Mouse (Mus musculus): ENCODE measurements at regions not wholly inside any gene's neighbourhood (a gene's known extent, or its start where the extent isn't known, plus 50 kb on each side); places are given as distances from the start of the nearest gene placed in this dataset.
A peak's percentile ranks its signal among the peaks of the same experiment; 100 is the strongest.

DNA sequence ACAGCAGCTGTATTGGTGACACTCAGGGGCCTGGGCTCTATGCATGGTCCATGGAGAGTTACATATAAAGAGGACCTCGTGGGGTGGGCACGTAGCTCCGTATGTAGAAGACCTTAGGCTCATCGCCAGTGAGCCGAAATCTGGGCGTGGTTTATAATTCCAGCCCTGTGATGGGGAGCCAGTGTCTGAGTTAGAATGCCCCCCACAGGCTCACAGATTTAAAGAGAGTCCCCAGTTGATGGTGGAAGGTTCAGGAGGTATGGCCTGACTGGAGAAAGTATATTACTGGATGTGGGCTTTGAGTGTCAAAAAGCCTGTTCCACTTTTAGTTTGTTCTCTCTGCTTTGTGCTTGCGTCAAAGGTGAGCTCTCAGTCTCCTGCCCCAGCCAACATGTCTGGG, 54.8 kb downstream of the 1700122O11Rik start:
- 83% methylated on average over 7 of the region's 7 CpGs for WGBS
- Histone ChIP-seq H3K4me2 (no peak overlapping the region), H3K9ac (ENCODE audit: low read depth, low read length) (no peak overlapping the region), H3K27me3 (replicated peaks; ENCODE audit: control insufficient read depth, insufficient read depth, low read length) (no peaks in the 10 kb centered on the region; the same call in 1 of the 2 replicates), H3K9me3 (ENCODE audit: control insufficient read depth, low read length) (no peaks in the 10 kb centered on the region), H3K4me3 (ENCODE audit: low read depth, low read length) (no peak overlapping the region), H3K36me3 (ENCODE audit: control insufficient read depth, insufficient read depth, low read length) (no peaks in the 10 kb centered on the region), H3K4me1 (replicated peaks; ENCODE audit: control insufficient read depth, insufficient read depth, low read length) (peaks cover 23% of the 10 kb centered on the region), H3K27ac (ENCODE audit: low read depth, low read length) (no peak overlapping the region)
- DNase-seq (ENCODE audit: low spot score) (no peak), ATAC-seq (replicated peaks; ENCODE audit: low FRiP score) (no peak)

DNA sequence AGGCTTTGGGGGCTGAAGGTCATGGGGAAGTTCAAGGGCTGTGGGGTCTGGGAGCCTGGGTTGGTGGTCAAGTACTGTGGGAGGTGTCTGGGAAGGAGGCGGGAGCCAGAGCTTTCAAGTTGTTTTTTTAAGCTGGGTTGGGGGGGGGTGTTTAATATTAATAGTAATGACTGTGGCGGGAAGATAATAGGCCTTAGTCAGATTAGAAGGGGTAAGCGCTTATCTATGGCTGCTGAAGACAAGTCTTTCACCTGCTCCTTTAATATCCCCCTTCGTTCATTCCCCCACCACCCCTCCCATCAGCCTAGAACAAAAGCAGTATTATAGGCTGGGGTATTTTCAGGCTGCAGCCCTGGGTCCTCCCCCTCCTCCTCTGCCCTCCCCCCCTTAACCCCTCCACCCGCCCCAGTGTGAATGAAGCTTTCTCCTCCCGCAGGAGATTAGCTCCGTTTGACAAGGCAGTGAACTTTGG, 56.5 kb downstream of the 1700122O11Rik start:
- H3K36me3 ChIP-seq (ENCODE audit: control insufficient read depth, insufficient read depth, low read length), result no peaks in the 10 kb centered on the region
- peak; percentile 83 for ATAC-seq (replicated peaks; ENCODE audit: low FRiP score)
- peak overlapping the region; percentile 34 for H3K4me2 ChIP-seq
- H3K27ac ChIP-seq (ENCODE audit: low read depth, low read length), result peak overlapping the region; percentile 9; the same call in 1 of the 2 replicates
- 18% methylated on average over 7 of the region's 7 CpGs for WGBS
- no peak for DNase-seq (ENCODE audit: low spot score)
- peak overlapping the region; percentile 41; the same call in 1 of the 2 replicates for H3K9ac ChIP-seq (ENCODE audit: low read depth, low read length)
- no peaks in the 10 kb centered on the region for H3K9me3 ChIP-seq (ENCODE audit: control insufficient read depth, low read length)
- peaks cover 15% of the 10 kb centered on the region for H3K4me1 ChIP-seq (replicated peaks; ENCODE audit: control insufficient read depth, insufficient read depth, low read length)
- no peak overlapping the region for H3K4me3 ChIP-seq (ENCODE audit: low read depth, low read length)
- H3K27me3 ChIP-seq (replicated peaks; ENCODE audit: control insufficient read depth, insufficient read depth, low read length), result no peaks in the 10 kb centered on the region; the same call in 1 of the 2 replicates

DNA sequence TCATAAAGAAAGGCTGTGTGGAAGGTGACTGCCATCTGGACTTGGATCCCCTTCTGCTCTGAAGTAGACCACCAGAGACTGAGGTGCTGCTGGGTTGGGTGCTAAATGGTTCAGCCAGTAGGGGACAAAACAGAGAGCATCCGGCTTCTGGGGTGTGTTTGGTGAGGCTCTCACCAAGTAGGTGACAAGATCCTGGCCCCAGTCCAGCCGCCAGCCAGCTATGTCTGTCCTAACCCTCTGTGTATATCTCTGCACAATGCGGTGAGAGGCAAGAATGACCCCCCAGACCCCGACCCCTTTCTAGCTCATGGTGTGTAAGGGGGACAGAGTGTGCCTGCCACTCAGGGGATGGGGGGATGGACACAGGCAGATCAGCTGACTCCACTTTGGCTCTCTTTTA, 54.8 kb upstream of the Foxp4 start:
- no peak overlapping the region for H3K9ac ChIP-seq (ENCODE audit: low read depth, low read length)
- H3K9me3 ChIP-seq (ENCODE audit: control insufficient read depth, low read length), result no peaks in the 10 kb centered on the region
- no peak overlapping the region for H3K4me2 ChIP-seq
- peaks cover 26% of the 10 kb centered on the region for H3K4me1 ChIP-seq (replicated peaks; ENCODE audit: control insufficient read depth, insufficient read depth, low read length)
- no peaks in the 10 kb centered on the region for H3K36me3 ChIP-seq (ENCODE audit: control insufficient read depth, insufficient read depth, low read length)
- WGBS, result 59% methylated on average over 4 of the region's 4 CpGs
- ATAC-seq (replicated peaks; ENCODE audit: low FRiP score) (no peak), DNase-seq (ENCODE audit: low spot score) (no peak)
- peaks cover 22% of the 10 kb centered on the region for H3K27me3 ChIP-seq (replicated peaks; ENCODE audit: control insufficient read depth, insufficient read depth, low read length)
- H3K27ac ChIP-seq (ENCODE audit: low read depth, low read length), result no peak overlapping the region
- no peak overlapping the region for H3K4me3 ChIP-seq (ENCODE audit: low read depth, low read length)

DNA sequence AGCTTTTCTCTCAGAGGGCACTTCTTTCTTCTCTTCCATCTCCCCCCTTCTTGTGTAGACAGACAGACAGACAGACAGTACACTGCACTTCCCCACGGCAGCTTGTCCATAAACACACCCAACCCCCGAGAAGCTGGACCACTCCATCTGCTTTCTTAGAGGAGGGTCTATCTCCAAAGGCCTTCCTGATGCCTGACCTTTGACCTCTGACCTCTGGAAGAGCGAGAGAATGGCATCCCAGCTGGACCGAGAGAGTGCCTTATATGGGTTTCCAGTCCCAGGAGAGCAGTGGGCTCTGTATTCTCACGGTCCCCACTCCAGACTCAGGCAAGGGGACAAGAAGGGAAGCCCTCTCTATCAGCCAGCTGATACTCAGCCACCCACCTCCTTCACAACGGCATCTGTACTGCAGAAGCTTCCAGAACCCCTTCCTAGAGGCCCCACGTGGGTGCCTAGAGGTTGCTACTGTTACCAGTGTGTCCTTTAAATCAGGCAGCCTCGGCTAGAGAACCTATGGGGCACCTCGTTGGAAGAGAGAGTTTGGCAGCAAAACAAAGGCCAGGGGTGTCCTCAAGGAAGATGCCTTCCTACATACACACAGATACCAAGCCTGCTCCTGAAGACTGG, 54.1 kb upstream of the Foxp4 start:
- H3K4me2 ChIP-seq, result no peak overlapping the region
- DNase-seq (ENCODE audit: low spot score), result no peak
- no peaks in the 10 kb centered on the region for H3K9me3 ChIP-seq (ENCODE audit: control insufficient read depth, low read length)
- no peak overlapping the region for H3K9ac ChIP-seq (ENCODE audit: low read depth, low read length)
- H3K4me3 ChIP-seq (ENCODE audit: low read depth, low read length), result no peak overlapping the region
- H3K27ac ChIP-seq (ENCODE audit: low read depth, low read length), result no peak overlapping the region
- H3K36me3 ChIP-seq (ENCODE audit: control insufficient read depth, insufficient read depth, low read length), result no peaks in the 10 kb centered on the region
- H3K27me3 ChIP-seq (replicated peaks; ENCODE audit: control insufficient read depth, insufficient read depth, low read length), result peaks cover 27% of the 10 kb centered on the region
- peaks cover 30% of the 10 kb centered on the region for H3K4me1 ChIP-seq (replicated peaks; ENCODE audit: control insufficient read depth, insufficient read depth, low read length)
- ATAC-seq (replicated peaks; ENCODE audit: low FRiP score), result no peak
- WGBS, result 32% methylated on average over 9 of the region's 9 CpGs

DNA sequence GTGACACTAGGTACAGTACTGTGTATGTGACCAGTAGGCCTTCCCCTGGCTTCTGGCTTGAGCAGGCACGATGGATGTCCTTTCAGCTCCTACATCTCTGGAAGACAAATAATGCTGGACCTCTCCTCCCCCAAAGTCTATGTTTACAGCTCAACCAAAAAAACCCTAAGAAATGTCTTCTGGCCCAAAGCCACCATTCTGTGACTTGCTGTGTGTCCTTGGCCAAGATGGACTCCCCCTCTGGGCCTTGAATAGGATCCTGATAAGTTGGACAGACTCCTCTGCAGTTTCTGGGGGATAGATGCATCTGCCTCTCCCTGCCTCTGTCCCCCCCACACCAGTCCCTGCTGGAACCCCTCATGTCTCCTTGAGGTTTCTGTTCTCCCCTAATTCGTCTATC, 53.6 kb upstream of the Foxp4 start:
- H3K36me3 ChIP-seq (ENCODE audit: control insufficient read depth, insufficient read depth, low read length), result no peaks in the 10 kb centered on the region
- H3K4me3 ChIP-seq (ENCODE audit: low read depth, low read length), result no peak overlapping the region
- ATAC-seq (replicated peaks; ENCODE audit: low FRiP score) (no peak), DNase-seq (ENCODE audit: low spot score) (no peak)
- no peak overlapping the region for H3K27ac ChIP-seq (ENCODE audit: low read depth, low read length)
- H3K4me1 ChIP-seq (replicated peaks; ENCODE audit: control insufficient read depth, insufficient read depth, low read length), result peaks cover 34% of the 10 kb centered on the region
- no peaks in the 10 kb centered on the region for H3K9me3 ChIP-seq (ENCODE audit: control insufficient read depth, low read length)
- peaks cover 32% of the 10 kb centered on the region for H3K27me3 ChIP-seq (replicated peaks; ENCODE audit: control insufficient read depth, insufficient read depth, low read length)
- no peak overlapping the region for H3K9ac ChIP-seq (ENCODE audit: low read depth, low read length)
- H3K4me2 ChIP-seq, result no peak overlapping the region
- 71% methylated on average over 2 of the region's 2 CpGs for WGBS

DNA sequence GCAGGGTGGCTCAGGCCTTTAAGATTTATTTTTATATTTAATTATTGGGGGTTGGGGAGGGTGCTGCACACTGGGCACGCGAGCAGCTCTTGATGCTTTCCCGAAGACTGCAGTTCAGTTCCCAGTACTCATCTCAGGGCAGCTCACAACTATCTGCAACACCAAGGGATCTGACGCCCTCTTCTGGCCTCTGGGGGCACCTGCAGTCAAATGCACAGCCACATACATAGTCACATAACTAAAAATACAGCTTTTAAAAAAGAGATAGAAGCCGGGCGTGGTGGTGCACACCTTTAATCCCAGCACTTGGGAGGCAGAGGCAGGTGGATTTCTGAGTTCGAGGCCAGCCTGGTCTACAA, 52.5 kb upstream of the Foxp4 start:
- Histone ChIP-seq H3K9me3 (ENCODE audit: control insufficient read depth, low read length) (0 out of 2 replicates have a peak, but pooled peaks cover 2% of the 10 kb centered on the region), H3K4me1 (replicated peaks; ENCODE audit: control insufficient read depth, insufficient read depth, low read length) (peaks cover 34% of the 10 kb centered on the region), H3K4me2 (no peak overlapping the region), H3K27me3 (replicated peaks; ENCODE audit: control insufficient read depth, insufficient read depth, low read length) (peaks cover 32% of the 10 kb centered on the region), H3K4me3 (ENCODE audit: low read depth, low read length) (no peak overlapping the region), H3K27ac (ENCODE audit: low read depth, low read length) (no peak overlapping the region), H3K9ac (ENCODE audit: low read depth, low read length) (no peak overlapping the region), H3K36me3 (ENCODE audit: control insufficient read depth, insufficient read depth, low read length) (no peaks in the 10 kb centered on the region)
- 87% methylated on average over 7 of the region's 7 CpGs for WGBS
- DNase-seq (ENCODE audit: low spot score) (no peak), ATAC-seq (replicated peaks; ENCODE audit: low FRiP score) (no peak)

DNA sequence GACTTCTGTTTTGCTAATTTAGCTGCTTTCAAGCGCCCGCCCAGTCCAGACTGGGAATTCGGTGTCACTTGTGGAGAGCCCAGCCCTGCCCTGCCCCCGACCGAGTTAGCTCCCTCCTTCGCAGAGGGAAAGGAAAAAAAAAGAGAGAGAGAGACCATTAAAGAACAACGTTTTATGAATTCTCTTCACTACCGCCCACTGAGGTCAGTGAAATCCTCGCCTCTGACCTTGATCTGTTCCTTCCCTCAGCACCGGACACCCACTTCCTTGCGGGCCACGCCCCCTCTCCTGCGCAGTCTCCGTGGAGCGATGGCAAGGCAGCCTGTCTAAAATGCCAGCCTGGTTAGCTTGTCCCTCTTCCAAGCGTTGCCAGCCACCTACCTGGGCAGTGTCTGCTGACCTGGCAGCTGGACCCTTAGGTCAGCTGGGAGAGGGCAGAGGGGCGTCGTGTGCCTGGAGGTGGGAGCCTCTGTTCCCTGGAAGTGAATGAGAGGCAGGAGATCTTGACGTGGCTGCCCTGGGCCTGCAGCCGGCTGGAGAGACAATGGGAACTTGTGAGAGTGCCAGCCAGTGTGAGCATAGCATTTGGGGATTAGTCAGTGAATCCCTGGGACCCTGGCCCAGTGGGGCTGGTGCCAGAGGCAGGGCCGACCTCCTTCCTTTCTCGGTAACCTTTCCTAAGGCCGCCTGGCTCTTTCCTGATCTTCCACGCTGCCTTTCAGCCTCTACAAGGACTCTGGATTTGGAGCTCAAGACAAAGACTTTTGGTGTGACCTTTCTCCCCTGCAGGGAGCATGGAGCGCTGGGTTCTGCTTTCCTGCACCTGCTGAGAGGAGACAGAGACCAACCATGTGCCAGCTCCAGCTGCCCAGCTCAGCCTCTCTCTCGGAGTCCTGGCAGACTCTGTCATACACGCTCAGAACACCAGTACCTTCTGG, 51.9 kb upstream of the Foxp4 start:
- no peak for ATAC-seq (replicated peaks; ENCODE audit: low FRiP score)
- 18% methylated on average over 27 of the region's 27 CpGs for WGBS
- peaks cover 30% of the 10 kb centered on the region for H3K4me1 ChIP-seq (replicated peaks; ENCODE audit: control insufficient read depth, insufficient read depth, low read length)
- H3K4me2 ChIP-seq, result peak overlapping the region; percentile 86
- H3K36me3 ChIP-seq (ENCODE audit: control insufficient read depth, insufficient read depth, low read length), result no peaks in the 10 kb centered on the region
- DNase-seq (ENCODE audit: low spot score), result peak; percentile 55
- H3K27ac ChIP-seq (ENCODE audit: low read depth, low read length), result peak overlapping the region; percentile 49; the same call in 1 of the 2 replicates
- H3K9ac ChIP-seq (ENCODE audit: low read depth, low read length), result no peak overlapping the region
- H3K4me3 ChIP-seq (ENCODE audit: low read depth, low read length), result peak overlapping the region; percentile 16; the same call in 1 of the 2 replicates
- 0 out of 2 replicates have a peak, but pooled peaks cover 2% of the 10 kb centered on the region for H3K9me3 ChIP-seq (ENCODE audit: control insufficient read depth, low read length)
- H3K27me3 ChIP-seq (replicated peaks; ENCODE audit: control insufficient read depth, insufficient read depth, low read length), result peaks cover 32% of the 10 kb centered on the region

GRCm38 (mm10) chr17:47975281-47976060, 51.0 kb upstream of the Foxp4 start:
- H3K9ac ChIP-seq (ENCODE audit: low read depth, low read length), result 0 out of 2 replicates have a peak overlapping the region, but pooled peaks have one; percentile 0
- ATAC-seq (replicated peaks; ENCODE audit: low FRiP score), result no peak
- peaks cover 27% of the 10 kb centered on the region for H3K4me1 ChIP-seq (replicated peaks; ENCODE audit: control insufficient read depth, insufficient read depth, low read length)
- H3K9me3 ChIP-seq (ENCODE audit: control insufficient read depth, low read length), result 0 out of 2 replicates have a peak, but pooled peaks cover 2% of the 10 kb centered on the region
- peaks cover 32% of the 10 kb centered on the region for H3K27me3 ChIP-seq (replicated peaks; ENCODE audit: control insufficient read depth, insufficient read depth, low read length)
- DNase-seq (ENCODE audit: low spot score), result peak; percentile 72
- H3K4me2 ChIP-seq, result peak overlapping the region; percentile 86
- peak overlapping the region; percentile 16 for H3K4me3 ChIP-seq (ENCODE audit: low read depth, low read length)
- 1% methylated on average over 31 of the region's 37 CpGs for WGBS
- H3K36me3 ChIP-seq (ENCODE audit: control insufficient read depth, insufficient read depth, low read length), result no peaks in the 10 kb centered on the region
- H3K27ac ChIP-seq (ENCODE audit: low read depth, low read length), result peak overlapping the region; percentile 65; the same call in 1 of the 2 replicates

Measured in liver, embryonic 11.5 days (tissue).